Mouse (Mus musculus) common myeloid progenitor, adult 5-6 weeks (primary cell): ENCODE measurements around the gene Psma3. TPM values are rescaled to one million over a fixed set of nuclear protein-coding genes. Genes with fewer than 3 reads are reported as not detected.
"Not testable (repeated sequence)": the region's sequence is repeated elsewhere in the genome, so short reads cannot be mapped to it uniquely, and the experiment has no call there.

Experiments
- ATAC-seq: replicated peaks from 2 replicates; pipeline ENCODE4 v1.8.0; 2016; ENCODE audit warnings: low read depth, mild to moderate bottlenecking, moderate TSS enrichment, inconsistent platforms; ENCODE audit not compliant: poor library complexity, severe bottlenecking
- total RNA-seq: library from RNA; stranded (forward); fragments of 200-1000, 187-1606 nt; gene quantifications from 2 replicates; pipeline ENCODE4 v1.2.3, GENCODE M21; 2017

The Psma3 gene
- total RNA-seq, 1 experiment from 2014 or later, result 350 TPM

DNA sequence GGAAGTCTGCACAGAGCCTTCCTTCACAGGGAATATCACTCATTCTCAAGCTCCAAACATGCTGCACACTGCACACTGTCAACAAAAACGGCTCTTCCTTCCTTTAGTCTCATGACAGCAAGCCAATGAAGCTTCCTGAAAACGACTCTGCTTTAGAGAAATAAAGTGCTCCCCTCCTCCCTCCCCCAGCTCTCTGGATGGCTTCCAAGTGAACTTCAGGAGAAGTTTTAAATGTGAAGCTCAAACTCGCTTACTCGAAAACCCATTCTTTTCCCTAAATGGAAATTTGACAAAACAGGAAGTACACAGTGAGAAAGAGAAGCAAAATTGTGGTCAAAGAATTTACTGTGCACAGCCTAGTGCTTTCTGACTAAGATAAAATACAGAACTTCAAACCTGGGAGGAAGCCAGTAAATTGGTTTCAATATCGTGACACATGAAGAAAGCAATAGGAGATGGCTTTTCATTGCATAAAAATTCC lies 25.0 kb downstream of the Psma3 start:
- peak; percentile 85 for ATAC-seq

- ATAC-seq, result no peak
Observed at GRCm38 (mm10) chr12:71000344-71000743, 25.9 kb downstream of the Psma3 start.

DNA sequence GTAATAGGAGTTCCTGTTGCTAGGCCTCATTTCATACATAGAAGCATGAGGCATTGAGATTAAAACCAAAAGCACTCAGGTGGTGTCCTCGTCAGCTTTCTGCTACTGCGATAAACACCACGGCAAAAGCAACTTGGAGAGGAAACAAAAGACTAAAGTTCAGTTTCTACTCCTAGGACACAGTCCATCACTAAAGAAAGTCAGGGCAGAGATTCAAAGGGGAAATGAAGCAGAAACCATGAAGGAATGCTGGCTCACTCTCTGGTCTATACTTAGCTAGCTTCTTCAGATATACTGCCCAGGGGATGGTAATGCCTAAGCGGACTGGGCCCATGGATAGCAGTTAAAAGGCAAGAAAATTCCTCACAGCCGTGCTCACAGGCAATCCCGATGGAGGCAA lies 27.0 kb downstream of the Psma3 start:
- ATAC-seq, result no peak

DNA sequence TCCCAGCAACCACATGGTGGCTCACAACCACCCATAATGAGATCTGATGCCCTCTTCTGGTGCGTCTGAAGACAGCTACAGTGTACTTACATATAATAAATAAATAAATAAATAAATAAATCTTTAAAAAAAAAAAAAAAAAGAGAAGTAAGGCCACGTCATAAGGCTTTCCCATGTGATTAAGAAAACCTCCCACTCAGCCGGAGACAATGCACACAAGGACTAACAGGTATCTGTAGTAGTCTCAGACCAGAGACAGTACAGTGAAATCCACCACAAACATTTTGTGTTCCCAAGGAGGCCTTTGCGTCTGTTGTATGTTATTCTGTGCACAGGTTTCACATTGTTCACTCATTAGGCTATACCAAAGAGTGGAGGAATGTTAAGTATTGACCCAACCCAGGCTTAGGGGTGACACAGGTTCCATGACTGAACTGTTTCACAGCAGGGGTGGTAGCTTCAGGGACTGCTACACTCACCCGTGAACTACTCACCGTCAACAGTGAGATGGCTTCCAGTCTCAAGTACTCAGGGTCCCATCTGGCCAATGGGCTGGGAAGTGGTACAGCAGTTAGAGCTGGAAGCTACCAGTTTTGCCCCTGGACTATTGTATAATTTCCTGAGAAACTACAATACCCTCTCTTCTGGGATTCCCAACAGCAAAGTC lies 29.5 kb downstream of the Psma3 start:
- ATAC-seq, result no peak

DNA sequence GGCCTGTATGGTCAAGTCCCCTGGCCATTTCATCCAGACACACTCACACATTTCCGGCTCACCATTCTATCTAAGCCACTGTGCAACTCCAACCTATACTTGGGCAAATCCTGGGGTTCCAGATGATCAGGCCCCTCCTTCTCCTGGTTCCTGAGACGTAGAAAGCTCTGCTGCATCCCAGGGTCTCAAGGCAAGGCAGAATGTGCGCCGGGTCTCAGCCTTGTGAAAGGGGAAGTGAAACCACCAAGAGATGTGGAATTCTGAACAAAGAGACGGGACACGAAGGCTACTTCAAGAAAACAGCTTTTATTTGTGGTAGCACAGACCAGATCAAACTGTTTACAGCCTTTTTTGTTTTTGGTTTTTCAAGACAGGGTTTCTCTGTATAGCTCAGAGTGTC lies 31.7 kb downstream of the Psma3 start:
- ATAC-seq, result no peak

GRCm38 (mm10) chr12:71006901-71007300 lies 32.5 kb downstream of the Psma3 start:
- no peak for ATAC-seq

GRCm38 (mm10) chr12:71009769-71010168 lies 35.3 kb downstream of the Psma3 start:
- ATAC-seq, result no peak

DNA sequence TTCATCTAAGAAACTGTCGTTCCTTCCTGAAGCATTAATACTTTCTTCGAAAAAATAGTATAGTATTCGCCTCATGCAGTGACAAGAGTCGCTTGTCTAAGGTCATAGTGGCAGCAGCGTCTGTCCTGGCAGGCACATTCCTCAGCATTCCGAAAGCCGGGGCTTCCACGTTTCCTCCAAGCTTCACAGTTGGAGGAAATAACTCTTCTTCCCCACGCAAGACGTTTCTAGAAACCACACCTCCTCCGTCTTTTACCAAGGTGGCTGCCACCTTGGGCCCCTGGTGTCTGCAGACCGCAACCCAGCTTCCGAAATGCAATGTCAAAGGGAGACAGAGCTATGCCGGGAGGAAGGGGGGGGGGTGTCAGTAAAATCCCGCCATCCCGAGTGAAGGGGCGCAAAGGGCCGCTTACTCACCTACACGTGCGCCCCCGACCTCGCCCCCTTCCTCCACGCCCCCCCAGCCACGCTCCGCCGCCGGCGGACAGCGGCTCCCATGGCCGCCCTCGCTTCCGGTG lies 40.5 kb downstream of the Psma3 start:
- ATAC-seq, result peak; percentile 33

GRCm38 (mm10) chr12:71015363-71016210 lies 41.2 kb downstream of the Psma3 start, which contains the start of gene Arid4a:
Gene Arid4a, plus strand, starts transcription at chr12:71015990.
- peak; percentile 92 for ATAC-seq

DNA sequence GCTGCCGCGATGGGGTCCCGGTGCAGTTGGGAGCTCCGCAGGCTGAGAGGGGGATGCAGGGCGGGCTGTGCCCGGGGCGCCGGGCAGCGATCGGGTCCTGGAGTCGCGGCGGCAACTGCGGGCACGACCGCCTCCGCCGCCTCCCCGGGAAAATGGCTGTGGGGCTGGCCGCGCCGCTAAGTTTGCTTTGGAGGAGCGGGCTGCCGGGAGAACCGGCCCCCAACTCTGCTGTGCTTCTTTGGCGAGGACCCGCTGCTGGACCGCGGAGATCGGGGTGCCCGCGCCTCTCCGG lies 41.7 kb downstream of the Psma3 start:
- ATAC-seq, result no peak

GRCm38 (mm10) chr12:71016503-71017241 lies 42.3 kb downstream of the Psma3 start:
- ATAC-seq, result no peak

DNA sequence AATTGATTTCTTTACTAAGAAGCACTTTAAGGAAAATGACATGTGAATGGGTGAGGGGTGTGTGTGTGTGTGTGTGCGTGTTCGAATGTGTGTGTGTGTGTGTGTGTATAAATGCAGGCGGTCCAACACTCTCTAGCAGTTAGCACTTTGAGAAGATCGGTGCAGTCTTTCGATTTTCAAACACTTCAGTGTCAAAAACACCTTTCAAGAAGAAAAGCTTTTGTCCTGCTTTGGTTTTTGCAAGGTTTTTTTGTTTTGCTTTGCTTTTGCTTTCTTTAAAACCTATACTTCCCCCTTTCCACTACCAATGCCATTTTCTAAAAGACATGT lies 42.8 kb downstream of the Psma3 start:
- no peak for ATAC-seq

GRCm38 (mm10) chr12:71017827-71018226 lies 43.4 kb downstream of the Psma3 start:
- no peak for ATAC-seq

- ATAC-seq, result no peak
Observed at GRCm38 (mm10) chr12:71019211-71019610, 44.8 kb downstream of the Psma3 start.

DNA sequence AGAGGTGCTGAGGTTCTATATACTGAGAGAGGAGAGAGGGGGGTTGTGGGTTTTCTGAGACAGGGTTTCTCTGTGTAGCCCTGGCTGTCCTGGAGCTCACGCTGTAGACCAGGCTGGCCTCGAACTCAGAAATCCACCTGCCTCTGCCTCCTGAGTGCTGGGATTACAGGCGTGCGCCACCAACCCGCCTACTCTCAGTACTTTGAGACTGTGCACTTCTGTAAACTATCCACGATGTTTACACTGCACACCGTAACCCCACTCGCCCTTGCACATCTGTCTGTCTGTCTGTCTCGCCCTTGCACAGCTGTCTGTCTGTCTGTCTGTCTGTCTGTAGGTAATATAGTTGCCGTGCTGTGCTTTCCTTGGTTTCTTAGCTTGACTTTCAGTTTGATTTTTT lies 50.0 kb downstream of the Psma3 start:
- no peak for ATAC-seq

DNA sequence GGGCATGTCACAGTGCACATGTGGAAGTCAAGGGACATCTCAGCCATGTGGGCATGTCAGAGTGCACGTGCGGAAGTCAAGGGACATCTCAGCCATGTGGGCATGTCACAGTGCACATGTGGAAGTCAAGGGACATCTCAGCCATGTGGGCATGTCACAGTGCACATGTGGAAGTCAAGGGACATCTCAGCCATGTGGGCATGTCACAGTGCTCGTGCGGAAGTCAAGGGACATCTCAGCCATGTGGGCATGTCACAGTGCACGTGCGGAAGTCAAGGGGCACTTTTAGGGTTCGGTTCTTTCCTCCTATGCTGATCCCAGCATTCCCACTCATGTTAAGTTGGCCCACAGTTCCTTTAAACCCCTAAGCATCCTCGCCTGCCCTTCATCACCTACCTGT lies 53.8 kb downstream of the Psma3 start:
- not testable (repeated sequence) for ATAC-seq

GRCm38 (mm10) chr12:71030260-71030659 lies 55.8 kb downstream of the Psma3 start:
- ATAC-seq, result no peak

GRCm38 (mm10) chr12:71030722-71031121 lies 56.3 kb downstream of the Psma3 start:
- no peak for ATAC-seq

DNA sequence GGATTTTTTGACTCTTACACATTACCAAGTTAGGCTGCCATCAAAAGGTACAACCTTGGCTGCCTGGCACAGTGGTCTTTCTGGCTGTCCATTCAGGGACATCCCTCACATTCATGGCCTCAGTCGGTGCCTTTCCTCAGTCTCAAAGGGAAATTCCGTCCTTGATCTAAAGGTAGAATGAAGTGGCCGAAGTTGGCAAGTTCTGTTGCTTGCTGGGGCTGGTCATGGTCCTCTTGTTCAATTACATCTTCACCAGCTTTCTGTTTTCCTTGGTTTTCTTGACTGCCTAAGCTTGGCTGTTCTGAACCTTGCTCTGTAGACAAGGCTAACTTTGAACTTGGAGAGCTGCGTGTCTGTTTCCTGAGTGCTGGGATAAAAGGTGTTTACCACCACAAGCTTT lies 61.4 kb downstream of the Psma3 start:
- no peak for ATAC-seq

- ATAC-seq, result no peak; the same call in 1 of the 2 replicates
Observed at GRCm38 (mm10) chr12:71036729-71037404, 62.4 kb downstream of the Psma3 start.
